Mouse (Mus musculus): ENCODE measurements at regions not wholly inside any gene's neighbourhood (a gene's known extent, or its start where the extent isn't known, plus 50 kb on each side); places are given as distances from the start of the nearest gene placed in this dataset.

- ATAC-seq (ENCODE audit: insufficient number of reproducible peaks, low FRiP score), result no peak
These were observed 103.3 kb upstream of the Cpsf6 start for GRCm38 (mm10) chr10:117483091-117483600.

GRCm38 (mm10) chr10:117482361-117482760 is 102.5 kb upstream of the Cpsf6 start:
- Histone ChIP-seq H3K27me3 (replicated peaks) (no peaks in the 10 kb centered on the region), H3K9me3 (replicated peaks) (0 out of 2 replicates have a peak, but pooled peaks cover 3% of the 10 kb centered on the region), H3K9ac (no peak overlapping the region), H3K4me3 (no peak overlapping the region), H3K27ac (ENCODE audit: poor library complexity, severe bottlenecking) (no peak overlapping the region), H3K4me1 (replicated peaks) (no peaks in the 10 kb centered on the region), H3K36me3 (no peaks in the 10 kb centered on the region), H3K4me2 (no peak overlapping the region)
- WGBS, result 77% methylated on average over 3 of the region's 3 CpGs
- ATAC-seq (ENCODE audit: insufficient number of reproducible peaks, low FRiP score), result no peak

More at GRCm38 (mm10) chr10:117483091-117483600, 103.3 kb upstream of the Cpsf6 start:
- Histone ChIP-seq H3K9me3 (replicated peaks) (0 out of 2 replicates have a peak, but pooled peaks cover 3% of the 10 kb centered on the region), H3K27ac (ENCODE audit: poor library complexity, severe bottlenecking) (no peak overlapping the region), H3K4me1 (replicated peaks) (no peaks in the 10 kb centered on the region), H3K9ac (no peak overlapping the region), H3K27me3 (replicated peaks) (no peaks in the 10 kb centered on the region), H3K4me2 (no peak overlapping the region), H3K4me3 (no peak overlapping the region), H3K36me3 (no peaks in the 10 kb centered on the region)
- 91% methylated on average over 4 of the region's 4 CpGs for WGBS

- no peak overlapping the region for H3K9ac ChIP-seq
These were observed 101.7 kb upstream of the Cpsf6 start for GRCm38 (mm10) chr10:117481341-117481990.

GRCm38 (mm10) chr10:117480456-117480850 is 100.6 kb upstream of the Cpsf6 start:
- H3K27ac ChIP-seq (ENCODE audit: poor library complexity, severe bottlenecking), result no peak overlapping the region
- ATAC-seq (ENCODE audit: insufficient number of reproducible peaks, low FRiP score), result no peak
- no peaks in the 10 kb centered on the region for H3K4me1 ChIP-seq (replicated peaks)
- 0 out of 2 replicates have a peak, but pooled peaks cover 3% of the 10 kb centered on the region for H3K9me3 ChIP-seq (replicated peaks)
- H3K27me3 ChIP-seq (replicated peaks), result no peaks in the 10 kb centered on the region
- 82% methylated on average over 5 of the region's 5 CpGs for WGBS
- H3K36me3 ChIP-seq, result no peaks in the 10 kb centered on the region
- H3K9ac ChIP-seq, result no peak overlapping the region
- H3K4me2 ChIP-seq, result no peak overlapping the region
- H3K4me3 ChIP-seq, result no peak overlapping the region

More at GRCm38 (mm10) chr10:117481341-117481990, 101.7 kb upstream of the Cpsf6 start:
- Histone ChIP-seq H3K4me1 (replicated peaks) (no peaks in the 10 kb centered on the region), H3K4me3 (no peak overlapping the region), H3K36me3 (no peaks in the 10 kb centered on the region), H3K27ac (ENCODE audit: poor library complexity, severe bottlenecking) (no peak overlapping the region), H3K27me3 (replicated peaks) (no peaks in the 10 kb centered on the region), H3K9me3 (replicated peaks) (0 out of 2 replicates have a peak, but pooled peaks cover 3% of the 10 kb centered on the region), H3K4me2 (no peak overlapping the region)
- 74% methylated on average over 5 of the region's 5 CpGs for WGBS
- ATAC-seq (ENCODE audit: insufficient number of reproducible peaks, low FRiP score), result no peak

- H3K27ac ChIP-seq (ENCODE audit: poor library complexity, severe bottlenecking), result no peak overlapping the region
- ATAC-seq (ENCODE audit: insufficient number of reproducible peaks, low FRiP score), result no peak
- H3K9ac ChIP-seq, result no peak overlapping the region
- H3K27me3 ChIP-seq (replicated peaks), result no peaks in the 10 kb centered on the region
- H3K4me2 ChIP-seq, result no peak overlapping the region
- no peaks in the 10 kb centered on the region for H3K4me1 ChIP-seq (replicated peaks)
- WGBS, result 80% methylated on average over 12 of the region's 12 CpGs
- 0 out of 2 replicates have a peak, but pooled peaks cover 3% of the 10 kb centered on the region for H3K9me3 ChIP-seq (replicated peaks)
- H3K36me3 ChIP-seq, result no peaks in the 10 kb centered on the region
- H3K4me3 ChIP-seq, result no peak overlapping the region
These were observed 100.1 kb upstream of the Cpsf6 start for GRCm38 (mm10) chr10:117479721-117480455.

- Histone ChIP-seq H3K36me3 (no peaks in the 10 kb centered on the region), H3K4me2 (no peak overlapping the region), H3K9ac (no peak overlapping the region), H3K4me3 (no peak overlapping the region), H3K4me1 (replicated peaks) (no peaks in the 10 kb centered on the region), H3K27ac (ENCODE audit: poor library complexity, severe bottlenecking) (no peak overlapping the region), H3K27me3 (replicated peaks) (no peaks in the 10 kb centered on the region), H3K9me3 (replicated peaks) (peaks cover 6% of the 10 kb centered on the region; the same call in 1 of the 2 replicates)
- no peak for ATAC-seq (ENCODE audit: insufficient number of reproducible peaks, low FRiP score)
- 63% methylated on average over 4 of the region's 4 CpGs for WGBS
These were observed 99.1 kb upstream of the Cpsf6 start for GRCm38 (mm10) chr10:117478931-117479280.

- Histone ChIP-seq H3K27me3 (replicated peaks) (no peaks in the 10 kb centered on the region), H3K9me3 (replicated peaks) (peaks cover 10% of the 10 kb centered on the region), H3K4me2 (no peak overlapping the region), H3K36me3 (no peaks in the 10 kb centered on the region), H3K4me1 (replicated peaks) (no peaks in the 10 kb centered on the region), H3K4me3 (no peak overlapping the region), H3K27ac (ENCODE audit: poor library complexity, severe bottlenecking) (no peak overlapping the region), H3K9ac (no peak overlapping the region)
- WGBS, result 82% methylated on average over 23 of the region's 23 CpGs
- ATAC-seq (ENCODE audit: insufficient number of reproducible peaks, low FRiP score), result no peak
These were observed 98.6 kb upstream of the Cpsf6 start for GRCm38 (mm10) chr10:117478202-117478930.

- H3K4me1 ChIP-seq (replicated peaks), result no peaks in the 10 kb centered on the region
- H3K4me2 ChIP-seq, result no peak overlapping the region
- H3K27ac ChIP-seq (ENCODE audit: poor library complexity, severe bottlenecking), result no peak overlapping the region
- no peaks in the 10 kb centered on the region for H3K27me3 ChIP-seq (replicated peaks)
- no peaks in the 10 kb centered on the region for H3K36me3 ChIP-seq
- no peak overlapping the region for H3K4me3 ChIP-seq
- ATAC-seq (ENCODE audit: insufficient number of reproducible peaks, low FRiP score), result no peak
- no peak overlapping the region for H3K9ac ChIP-seq
- peaks cover 10% of the 10 kb centered on the region for H3K9me3 ChIP-seq (replicated peaks)
- WGBS, result 86% methylated on average over 12 of the region's 12 CpGs
These were observed 97.8 kb upstream of the Cpsf6 start for GRCm38 (mm10) chr10:117477331-117478201.

- no peak for ATAC-seq (ENCODE audit: insufficient number of reproducible peaks, low FRiP score)
- Histone ChIP-seq H3K9me3 (replicated peaks) (peaks cover 8% of the 10 kb centered on the region), H3K9ac (no peak overlapping the region), H3K36me3 (no peaks in the 10 kb centered on the region), H3K4me1 (replicated peaks) (peaks cover 9% of the 10 kb centered on the region; the same call in 1 of the 2 replicates), H3K27ac (ENCODE audit: poor library complexity, severe bottlenecking) (no peak overlapping the region), H3K4me2 (no peak overlapping the region), H3K27me3 (replicated peaks) (no peaks in the 10 kb centered on the region), H3K4me3 (no peak overlapping the region)
- WGBS, result 84% methylated on average over 13 of the region's 13 CpGs
These were observed 95.5 kb upstream of the Cpsf6 start for GRCm38 (mm10) chr10:117475086-117475945.
